Mouse (Mus musculus) hindbrain, embryonic 14.5 days (tissue): ENCODE data around the gene Pds5b. TPM values are rescaled to one million over a fixed set of nuclear protein-coding genes. Genes with fewer than 3 reads are reported as not detected.
"Not testable (repeated sequence)": the region's sequence is repeated elsewhere in the genome, so short reads cannot be mapped to it uniquely, and the experiment has no call there.

Experiments used
- ATAC-seq: fragments of 200-750 bp; cut with Nextera tagmentation; 2 replicates; pipeline ENCODE4 v1.8.0; 2017; ENCODE audit warnings: moderate number of reproducible peaks, mild to moderate bottlenecking, moderate TSS enrichment, moderate library complexity; ENCODE audit not compliant: low FRiP score
- DNase-seq: peaks from one replicate; pipeline ENCODE4 v3.0.0-alpha.2; 2015; ENCODE audit warnings: low spot score
- H3K27ac ChIP-seq: fragments of 300-500 bp; sonication (generic); 2 replicates; pipeline ENCODE4 v1.5.1; 2014; ENCODE audit warnings: mild to moderate bottlenecking, moderate library complexity
- H3K27me3 ChIP-seq: fragments of 300-500 bp; sonication (generic); 2 replicates; pipeline ENCODE4 v1.6.1; 2014; ENCODE audit warnings: mild to moderate bottlenecking, low read length, mixed read lengths; ENCODE audit not compliant: control insufficient read depth, insufficient read depth
- H3K36me3 ChIP-seq: fragments of 300-500 bp; sonication (generic); replicated peaks from 2 replicates; pipeline ENCODE4 v1.6.1; 2014; ENCODE audit not compliant: control insufficient read depth, insufficient read depth
- H3K4me1 ChIP-seq: fragments of 300-500 bp; sonication (generic); replicated peaks from 2 replicates; pipeline ENCODE4 v1.6.1; 2014; ENCODE audit warnings: antibody characterized with exemption, low read length, mixed read lengths; ENCODE audit not compliant: control insufficient read depth, insufficient read depth
- H3K4me2 ChIP-seq: fragments of 300-500 bp; sonication (generic); replicated peaks from 2 replicates; pipeline ENCODE4 v1.6.1; 2014; ENCODE audit warnings: mild to moderate bottlenecking, moderate library complexity
- H3K4me3 ChIP-seq: fragments of 300-500 bp; sonication (generic); replicated peaks from 2 replicates; pipeline ENCODE4 v1.5.1; 2014; ENCODE audit warnings: mild to moderate bottlenecking, low read length
- H3K9ac ChIP-seq: fragments of 300-500 bp; sonication (generic); 2 replicates; pipeline ENCODE4 v1.6.1; 2014
- H3K9me3 ChIP-seq: fragments of 300-500 bp; sonication (generic); 2 replicates; pipeline ENCODE4 v1.6.1; 2016; ENCODE audit warnings: low read length; ENCODE audit not compliant: control insufficient read depth
- WGBS: fragments of 180-500 bp; shearing (Covaris S2); extraction: QIAGEN DNeasy Blood & Tissue Kit; methylation state at CpG from one replicate; pipeline ENCODE4 v1.1.7; 2014; 5-methylcytosine and 5-hydroxymethylcytosine counted together
- polyA plus RNA-seq: library from polyadenylated mRNA; unstranded; fragments of >200 nt; fragmentation: Nextera tagmentation; extraction: Ambion mirVana; gene quantifications from 2 replicates; pipeline ENCODE4 v1.2.1, GENCODE M21; 2014

Gene Pds5b
- polyA plus RNA-seq, 1 experiment from 2014 or later = 45.8 TPM

DNA sequence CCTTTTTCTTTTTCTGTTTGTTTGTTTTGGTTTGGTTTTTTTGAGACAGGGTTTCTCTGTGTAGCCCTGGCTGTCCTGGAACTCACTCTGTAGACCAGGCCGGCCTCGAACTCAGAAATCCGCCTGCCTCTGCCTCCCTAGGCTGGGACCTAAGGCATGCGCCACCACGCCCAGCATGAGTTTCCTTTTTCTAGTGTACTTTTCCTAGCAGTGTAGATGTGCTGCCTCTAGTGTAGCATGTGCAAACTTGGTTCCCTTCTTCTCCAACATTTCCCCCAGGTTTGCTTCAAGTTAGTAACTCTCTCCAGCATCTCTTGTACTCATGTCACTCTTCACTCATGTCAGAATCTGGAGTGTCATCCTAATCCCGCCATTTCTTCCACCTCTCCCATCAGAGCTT, 9.3 kb downstream of the Pds5b start:
- not testable (repeated sequence) for H3K9me3 ChIP-seq, H3K4me1 ChIP-seq, ATAC-seq, H3K9ac ChIP-seq, H3K27ac ChIP-seq, H3K36me3 ChIP-seq, DNase-seq, H3K4me3 ChIP-seq, H3K27me3 ChIP-seq, H3K4me2 ChIP-seq
- 89% methylated on average over 6 of the region's 6 CpGs for WGBS

- ATAC-seq = no peak
- Histone ChIP-seq H3K36me3 (peaks cover 5% of the 10 kb centered on the region; the same call in 1 of the 2 replicates), H3K9ac (no peak overlapping the region), H3K4me3 (no peak overlapping the region), H3K4me2 (no peak overlapping the region), H3K27ac (no peak overlapping the region), H3K27me3 (no peaks in the 10 kb centered on the region), H3K9me3 (peaks cover 6% of the 10 kb centered on the region; the same call in 1 of the 2 replicates), H3K4me1 (no peaks in the 10 kb centered on the region)
- no peak for DNase-seq
Measured at GRCm38 (mm10) chr5:150690685-150691084, 17.1 kb downstream of the Pds5b start.

- WGBS = 93% methylated on average over 2 of the region's 2 CpGs
- peaks cover 8% of the 10 kb centered on the region; the same call in 1 of the 2 replicates for H3K36me3 ChIP-seq
- no peaks in the 10 kb centered on the region for H3K27me3 ChIP-seq
- H3K27ac ChIP-seq = no peak overlapping the region
- no peak overlapping the region for H3K9ac ChIP-seq
- no peaks in the 10 kb centered on the region for H3K4me1 ChIP-seq
- ATAC-seq = no peak
- H3K4me2 ChIP-seq = no peak overlapping the region
- no peak for DNase-seq
- H3K4me3 ChIP-seq = no peak overlapping the region
- H3K9me3 ChIP-seq = peaks cover 6% of the 10 kb centered on the region; the same call in 1 of the 2 replicates
Measured at GRCm38 (mm10) chr5:150693277-150693676, 19.7 kb downstream of the Pds5b start.

- WGBS = 56% methylated on average over 2 of the region's 2 CpGs
- ATAC-seq (no peak), DNase-seq (peak; percentile 50)
- 0 out of 2 replicates have a peak, but pooled peaks cover 4% of the 10 kb centered on the region for H3K9me3 ChIP-seq
- H3K27me3 ChIP-seq = no peaks in the 10 kb centered on the region
- no peak overlapping the region for H3K4me2 ChIP-seq
- no peak overlapping the region for H3K27ac ChIP-seq
- H3K4me3 ChIP-seq = no peak overlapping the region
- H3K4me1 ChIP-seq = no peaks in the 10 kb centered on the region
- H3K9ac ChIP-seq = no peak overlapping the region
- H3K36me3 ChIP-seq = no peaks in the 10 kb centered on the region
Measured at GRCm38 (mm10) chr5:150702714-150703113, 29.2 kb downstream of the Pds5b start.

DNA sequence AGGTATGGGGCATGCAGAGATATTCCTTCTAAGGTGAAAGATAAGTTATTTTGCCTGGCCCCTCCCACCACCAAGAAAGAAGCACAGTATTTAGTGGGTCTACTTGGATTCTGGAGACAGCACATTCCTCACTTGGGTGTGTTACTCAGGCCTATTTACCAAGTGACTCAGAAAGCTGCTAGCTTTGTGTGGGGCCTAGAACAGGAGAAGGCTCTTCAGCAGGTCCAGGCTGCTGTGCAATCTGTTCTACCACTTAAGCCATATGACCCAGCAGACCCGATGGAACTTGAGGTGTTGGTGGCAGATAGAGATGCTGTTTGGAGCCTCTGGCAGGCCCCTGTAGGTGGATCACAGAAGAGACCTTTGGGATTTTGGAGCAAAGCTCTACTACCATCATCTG, 33.1 kb downstream of the Pds5b start:
- not testable (repeated sequence) for H3K9ac ChIP-seq, ATAC-seq, H3K27me3 ChIP-seq, H3K4me3 ChIP-seq, H3K27ac ChIP-seq, H3K4me1 ChIP-seq, DNase-seq, H3K36me3 ChIP-seq, H3K4me2 ChIP-seq, H3K9me3 ChIP-seq
- 100% methylated on average over 1 of the region's 1 CpGs for WGBS

- H3K36me3 ChIP-seq, H3K9me3 ChIP-seq, H3K4me2 ChIP-seq, H3K4me3 ChIP-seq, H3K27me3 ChIP-seq, ATAC-seq, H3K9ac ChIP-seq, DNase-seq, H3K4me1 ChIP-seq, H3K27ac ChIP-seq: not testable (repeated sequence)
- WGBS = 96% methylated on average over 3 of the region's 3 CpGs
Measured at GRCm38 (mm10) chr5:150707181-150707580, 33.6 kb downstream of the Pds5b start.

GRCm38 (mm10) chr5:150711503-150711902, 38.0 kb downstream of the Pds5b start:
- no peaks in the 10 kb centered on the region for H3K27me3 ChIP-seq
- DNase-seq = no peak
- no peak overlapping the region for H3K9ac ChIP-seq
- H3K4me1 ChIP-seq = no peaks in the 10 kb centered on the region
- ATAC-seq = no peak
- no peaks in the 10 kb centered on the region for H3K36me3 ChIP-seq
- 95% methylated on average over 4 of the region's 4 CpGs for WGBS
- H3K4me3 ChIP-seq = no peak overlapping the region
- H3K9me3 ChIP-seq = no peaks in the 10 kb centered on the region
- no peak overlapping the region for H3K27ac ChIP-seq
- no peak overlapping the region for H3K4me2 ChIP-seq

DNA sequence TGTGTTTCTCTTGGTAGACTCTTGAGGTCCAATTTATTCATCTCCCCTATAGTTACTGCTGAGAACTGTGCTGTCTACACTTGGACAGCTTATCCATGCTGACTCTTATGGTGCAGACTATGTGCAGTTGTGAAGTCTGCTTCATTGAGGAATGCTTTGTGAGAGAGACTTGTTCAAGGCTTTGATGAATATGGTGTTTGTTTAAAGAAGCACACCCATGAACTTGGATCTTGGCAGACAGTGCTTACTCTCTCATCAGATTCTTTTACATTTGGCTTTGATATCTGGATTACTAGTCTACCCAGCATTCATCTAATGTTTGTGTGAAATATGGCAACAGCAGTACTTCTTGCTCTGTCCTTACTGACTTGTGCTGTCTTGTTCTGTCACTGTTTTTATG, 39.9 kb downstream of the Pds5b start:
- Histone ChIP-seq H3K4me3 (no peak overlapping the region), H3K4me1 (no peaks in the 10 kb centered on the region; the same call in 1 of the 2 replicates), H3K9ac (no peak overlapping the region), H3K9me3 (no peaks in the 10 kb centered on the region), H3K27ac (no peak overlapping the region), H3K4me2 (no peak overlapping the region), H3K27me3 (no peaks in the 10 kb centered on the region), H3K36me3 (no peaks in the 10 kb centered on the region)
- no peak for DNase-seq
- no peak for ATAC-seq

- H3K4me1 ChIP-seq = no peaks in the 10 kb centered on the region; the same call in 1 of the 2 replicates
- no peak overlapping the region for H3K4me2 ChIP-seq
- H3K27ac ChIP-seq = no peak overlapping the region
- ATAC-seq (peak; percentile 70; the same call in 1 of the 2 replicates), DNase-seq (peak; percentile 46)
- H3K36me3 ChIP-seq = peaks cover 15% of the 10 kb centered on the region; the same call in 1 of the 2 replicates
- H3K4me3 ChIP-seq = no peak overlapping the region
- no peak overlapping the region for H3K9ac ChIP-seq
- 14% methylated on average over 4 of the region's 4 CpGs for WGBS
- no peaks in the 10 kb centered on the region for H3K9me3 ChIP-seq
- H3K27me3 ChIP-seq = no peaks in the 10 kb centered on the region
Measured at GRCm38 (mm10) chr5:150717775-150718174, 44.2 kb downstream of the Pds5b start.

DNA sequence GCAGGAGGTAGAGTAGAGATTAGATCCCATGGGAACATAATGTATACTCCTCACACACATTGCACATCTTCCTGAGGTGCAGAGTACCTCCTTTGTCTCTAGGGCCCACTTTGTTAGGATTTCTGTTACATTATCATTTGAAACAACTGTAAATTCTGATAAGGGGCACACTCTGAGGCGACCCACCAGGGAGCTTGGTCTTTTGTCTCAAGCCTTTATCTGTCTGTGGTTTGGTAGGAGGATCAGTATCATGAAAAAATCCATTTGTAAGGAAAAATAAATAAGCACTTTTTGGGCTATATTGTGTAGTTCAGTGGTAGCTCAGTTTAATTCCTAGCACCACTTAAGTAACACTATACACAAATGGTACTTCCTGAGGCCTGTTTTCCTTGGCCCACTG, 51.1 kb downstream of the Pds5b start:
- Histone ChIP-seq H3K36me3 (peaks cover 41% of the 10 kb centered on the region), H3K4me2 (no peak overlapping the region), H3K27ac (no peak overlapping the region), H3K9ac (no peak overlapping the region), H3K4me3 (no peak overlapping the region), H3K27me3 (no peaks in the 10 kb centered on the region), H3K9me3 (no peaks in the 10 kb centered on the region), H3K4me1 (no peaks in the 10 kb centered on the region)
- ATAC-seq = no peak
- 95% methylated on average over 1 of the region's 1 CpGs for WGBS
- DNase-seq = no peak
